Mouse (Mus musculus): ENCODE data around the gene Agap1. TPM values are rescaled to one million over a fixed set of nuclear protein-coding genes. Genes with fewer than 3 reads are reported as not detected.
A peak's percentile ranks its signal among the peaks of the same experiment; 100 is the strongest.

Agap1 gene
- polyA plus RNA-seq, 1 experiment from 2014 or later = 8.7 TPM

DNA sequence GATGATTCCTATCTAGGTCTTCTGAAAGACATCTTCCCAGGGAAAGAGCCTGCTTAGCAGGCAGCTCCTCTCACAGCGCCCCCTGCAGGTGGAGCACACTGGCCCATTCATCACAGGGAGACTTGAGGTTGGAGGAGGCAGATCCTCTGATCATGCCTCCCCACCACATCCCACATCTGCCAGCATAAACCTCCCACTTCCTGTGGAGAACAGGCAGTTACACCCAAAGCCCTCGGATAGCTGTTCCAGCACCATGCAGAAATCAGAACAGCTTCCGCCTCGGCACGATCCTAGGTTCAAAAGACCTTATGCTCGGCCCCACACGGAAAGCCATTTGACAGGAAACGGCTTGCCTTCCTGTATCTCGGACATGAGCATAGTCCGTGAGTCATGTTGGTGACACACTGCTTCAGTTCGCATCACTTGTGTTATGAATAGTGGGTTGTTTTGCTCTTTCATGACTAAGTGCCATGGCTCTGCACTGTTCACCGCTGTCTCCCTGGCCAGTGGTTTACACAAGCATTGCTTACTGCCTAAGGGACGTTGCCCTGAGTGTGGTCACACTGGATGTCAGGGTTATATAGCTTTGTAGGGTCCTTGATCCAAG lies 276.1 kb downstream of the Agap1 start:
- TF ChIP-seq CTCF (IDR thresholded peaks at IDR 0.05) (peak; percentile 78), EP300 (IDR thresholded peaks at IDR 0.05) (peak; percentile 29; the same call in 1 of the 2 replicates)
- H3K4me2 ChIP-seq (replicated peaks; ENCODE audit: low read depth, low read length) = no peak overlapping the region
- no peak overlapping the region for H3K27ac ChIP-seq (ENCODE audit: low read length)
- H3K4me1 ChIP-seq (ENCODE audit: insufficient read depth, low read depth, low read length) = no peaks in the 10 kb centered on the region
- DNase-seq (ENCODE audit: low spot score) (peak; percentile 51), ATAC-seq (peak; percentile 88)
- no peaks in the 10 kb centered on the region for H3K27me3 ChIP-seq (replicated peaks; ENCODE audit: insufficient read depth, low read length)
- H3K9me3 ChIP-seq (ENCODE audit: low read length) = no peaks in the 10 kb centered on the region
- H3K4me3 ChIP-seq (ENCODE audit: low read depth, low read length) = no peak overlapping the region
- no peak overlapping the region for H3K9ac ChIP-seq (replicated peaks; ENCODE audit: low read depth)
- WGBS = 64% methylated on average over 13 of the region's 13 CpGs
- no peaks in the 10 kb centered on the region for H3K36me3 ChIP-seq (ENCODE audit: insufficient read depth, low read length)

DNA sequence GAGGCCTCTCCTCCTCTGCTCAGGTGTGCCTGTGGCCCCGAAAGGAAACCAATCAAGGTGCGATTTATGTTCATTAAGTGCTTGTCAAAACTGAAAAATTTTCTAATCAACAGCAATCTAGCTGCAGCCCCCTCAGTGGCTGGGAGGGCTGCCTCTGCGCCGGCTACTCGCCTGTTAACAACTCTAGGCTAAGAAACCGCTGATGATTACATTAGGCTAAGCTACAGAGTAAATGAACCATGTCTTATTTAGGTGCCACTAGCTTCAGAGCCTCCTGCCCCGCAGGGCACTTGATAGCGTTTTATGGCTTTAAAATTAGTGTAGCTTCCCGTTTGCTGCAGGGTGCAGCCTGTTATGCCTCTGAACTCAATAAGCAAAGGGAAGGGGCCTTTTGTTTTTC lies 279.8 kb downstream of the Agap1 start:
- TF ChIP-seq CTCF (IDR thresholded peaks at IDR 0.05) (no peak), EP300 (IDR thresholded peaks at IDR 0.05) (no peak)
- H3K27ac ChIP-seq (ENCODE audit: low read length) = no peak overlapping the region
- DNase-seq (ENCODE audit: low spot score) = no peak
- no peak overlapping the region for H3K9ac ChIP-seq (replicated peaks; ENCODE audit: low read depth)
- no peaks in the 10 kb centered on the region for H3K4me1 ChIP-seq (ENCODE audit: insufficient read depth, low read depth, low read length)
- 81% methylated on average over 9 of the region's 9 CpGs for WGBS
- H3K9me3 ChIP-seq (ENCODE audit: low read length) = no peaks in the 10 kb centered on the region
- no peak overlapping the region for H3K4me3 ChIP-seq (ENCODE audit: low read depth, low read length)
- H3K4me2 ChIP-seq (replicated peaks; ENCODE audit: low read depth, low read length) = no peak overlapping the region
- H3K36me3 ChIP-seq (ENCODE audit: insufficient read depth, low read length) = no peaks in the 10 kb centered on the region
- ATAC-seq = no peak
- H3K27me3 ChIP-seq (replicated peaks; ENCODE audit: insufficient read depth, low read length) = no peaks in the 10 kb centered on the region

DNA sequence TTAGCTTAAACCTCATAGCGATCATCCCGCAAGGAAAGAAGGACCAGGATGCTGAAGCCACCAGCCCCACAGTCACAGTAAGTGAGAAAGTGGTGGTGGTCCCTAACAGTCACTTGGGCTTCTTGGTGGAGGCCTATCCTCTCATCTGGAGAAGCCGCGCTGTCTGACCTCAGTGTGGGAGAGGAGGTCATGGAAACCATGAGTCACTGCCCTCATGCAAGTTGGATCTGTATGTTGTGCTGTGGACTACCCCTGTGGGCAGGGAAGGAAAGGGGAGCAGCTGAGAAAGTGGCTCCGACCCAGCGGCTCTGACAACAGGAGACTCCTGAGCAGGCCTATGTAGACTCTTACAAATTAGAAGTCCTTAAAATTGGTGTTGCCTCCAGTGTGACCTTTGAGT lies 280.5 kb downstream of the Agap1 start:
- WGBS = 93% methylated on average over 6 of the region's 6 CpGs
- Histone ChIP-seq H3K9ac (replicated peaks; ENCODE audit: low read depth) (no peak overlapping the region), H3K36me3 (ENCODE audit: insufficient read depth, low read length) (no peaks in the 10 kb centered on the region), H3K4me2 (replicated peaks; ENCODE audit: low read depth, low read length) (no peak overlapping the region), H3K27me3 (replicated peaks; ENCODE audit: insufficient read depth, low read length) (no peaks in the 10 kb centered on the region), H3K4me1 (ENCODE audit: insufficient read depth, low read depth, low read length) (no peaks in the 10 kb centered on the region), H3K27ac (ENCODE audit: low read length) (no peak overlapping the region), H3K4me3 (ENCODE audit: low read depth, low read length) (no peak overlapping the region), H3K9me3 (ENCODE audit: low read length) (no peaks in the 10 kb centered on the region)
- no peak for TF ChIP-seq CTCF (IDR thresholded peaks at IDR 0.05)
- no peak for TF ChIP-seq EP300 (IDR thresholded peaks at IDR 0.05)
- DNase-seq (ENCODE audit: low spot score) = no peak
- no peak for ATAC-seq

DNA sequence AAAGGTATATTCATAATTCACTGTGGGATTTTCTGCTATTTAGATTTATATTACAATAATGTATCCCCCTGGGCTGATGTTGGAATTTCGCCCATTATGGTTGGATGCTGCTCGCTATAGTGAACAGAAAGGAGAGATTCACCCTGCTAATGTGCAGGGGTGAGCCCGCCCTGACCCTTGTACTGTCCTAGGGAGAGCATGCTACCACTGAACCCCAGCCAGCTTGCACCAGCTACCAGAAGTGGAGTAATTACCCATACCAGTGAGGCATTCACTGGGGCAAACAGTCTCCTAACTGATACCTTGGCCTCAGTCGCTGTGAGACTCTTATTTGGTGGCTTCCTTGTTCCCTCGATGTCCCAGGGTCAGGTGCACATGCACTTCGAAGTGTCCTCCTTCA lies 281.4 kb downstream of the Agap1 start:
- Histone ChIP-seq H3K9me3 (ENCODE audit: low read length) (no peaks in the 10 kb centered on the region), H3K4me3 (ENCODE audit: low read depth, low read length) (no peak overlapping the region), H3K4me1 (ENCODE audit: insufficient read depth, low read depth, low read length) (no peaks in the 10 kb centered on the region), H3K36me3 (ENCODE audit: insufficient read depth, low read length) (no peaks in the 10 kb centered on the region), H3K9ac (replicated peaks; ENCODE audit: low read depth) (no peak overlapping the region), H3K27ac (ENCODE audit: low read length) (no peak overlapping the region), H3K4me2 (replicated peaks; ENCODE audit: low read depth, low read length) (no peak overlapping the region), H3K27me3 (replicated peaks; ENCODE audit: insufficient read depth, low read length) (no peaks in the 10 kb centered on the region)
- WGBS = 96% methylated on average over 6 of the region's 6 CpGs
- ATAC-seq (no peak), DNase-seq (ENCODE audit: low spot score) (no peak)
- no peak for TF ChIP-seq CTCF (IDR thresholded peaks at IDR 0.05)
- TF ChIP-seq EP300 (IDR thresholded peaks at IDR 0.05) = no peak

DNA sequence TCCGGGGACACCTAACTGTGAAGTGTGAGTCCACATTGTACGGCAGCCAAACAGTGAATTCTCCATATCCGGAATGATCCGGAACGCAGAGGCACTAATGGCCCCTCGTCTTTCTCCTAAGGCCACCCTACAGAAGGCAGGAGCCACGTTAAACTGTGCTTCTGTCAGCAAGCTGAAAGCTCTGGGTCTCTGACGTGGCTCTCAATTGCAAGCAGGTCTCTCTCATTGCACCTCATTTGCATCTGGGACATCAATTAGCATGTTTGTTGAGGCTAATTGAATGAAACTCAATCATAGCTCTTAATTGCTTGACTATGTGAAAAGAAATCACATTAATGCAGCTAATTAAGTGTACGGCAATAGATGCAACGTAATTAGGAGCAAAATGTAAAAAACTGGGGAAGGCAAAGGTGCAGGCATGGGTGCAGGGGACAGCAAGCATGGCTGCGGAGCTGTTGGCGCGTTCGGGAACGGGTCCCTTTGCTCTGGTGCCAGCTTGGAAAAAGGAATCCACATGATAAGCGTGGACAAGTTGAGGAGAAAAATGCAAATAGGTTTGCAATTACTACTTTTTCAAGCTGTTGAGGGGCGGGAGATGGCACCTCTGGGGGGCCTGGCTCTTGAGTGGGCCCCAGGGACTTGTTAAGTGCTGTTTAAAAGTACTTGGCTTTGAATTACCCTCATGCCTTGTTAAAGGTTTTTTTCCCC lies 284.6 kb downstream of the Agap1 start:
- H3K4me1 ChIP-seq (ENCODE audit: insufficient read depth, low read depth, low read length) = no peaks in the 10 kb centered on the region
- DNase-seq (ENCODE audit: low spot score) (peak; percentile 28), ATAC-seq (no peak)
- H3K27me3 ChIP-seq (replicated peaks; ENCODE audit: insufficient read depth, low read length) = no peaks in the 10 kb centered on the region
- WGBS = 54% methylated on average over 17 of the region's 17 CpGs
- no peak overlapping the region for H3K4me3 ChIP-seq (ENCODE audit: low read depth, low read length)
- H3K36me3 ChIP-seq (ENCODE audit: insufficient read depth, low read length) = no peaks in the 10 kb centered on the region
- no peak overlapping the region for H3K4me2 ChIP-seq (replicated peaks; ENCODE audit: low read depth, low read length)
- H3K9me3 ChIP-seq (ENCODE audit: low read length) = no peaks in the 10 kb centered on the region
- TF ChIP-seq EP300 (IDR thresholded peaks at IDR 0.05) = no peak
- H3K9ac ChIP-seq (replicated peaks; ENCODE audit: low read depth) = no peak overlapping the region
- H3K27ac ChIP-seq (ENCODE audit: low read length) = no peak overlapping the region

DNA sequence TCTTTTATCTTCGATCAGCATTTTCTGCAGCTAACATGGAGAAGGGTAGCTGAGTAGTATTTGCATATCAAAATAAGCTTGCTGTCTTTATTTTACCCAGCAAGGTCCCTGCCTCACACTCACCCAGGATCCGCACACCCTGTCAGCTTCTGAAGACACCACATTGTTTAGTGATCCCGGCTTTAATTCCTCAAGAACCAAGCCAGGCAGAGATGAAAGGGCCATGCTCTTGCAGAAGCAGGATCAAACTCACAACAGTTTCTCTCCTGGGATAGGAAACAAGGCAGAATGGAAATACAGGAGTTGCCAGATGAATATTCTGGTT lies 285.1 kb downstream of the Agap1 start:
- ATAC-seq = no peak

More for the DNA sequence above, 285.1 kb downstream of the Agap1 start:
- Histone ChIP-seq H3K9me3 (ENCODE audit: low read length) (no peaks in the 10 kb centered on the region), H3K27me3 (replicated peaks; ENCODE audit: insufficient read depth, low read length) (no peaks in the 10 kb centered on the region), H3K9ac (replicated peaks; ENCODE audit: low read depth) (no peak overlapping the region), H3K27ac (ENCODE audit: low read length) (no peak overlapping the region), H3K4me1 (ENCODE audit: insufficient read depth, low read depth, low read length) (no peaks in the 10 kb centered on the region), H3K4me2 (replicated peaks; ENCODE audit: low read depth, low read length) (no peak overlapping the region), H3K36me3 (ENCODE audit: insufficient read depth, low read length) (no peaks in the 10 kb centered on the region), H3K4me3 (ENCODE audit: low read depth, low read length) (no peak overlapping the region)
- TF ChIP-seq EP300 (IDR thresholded peaks at IDR 0.05) = no peak
- TF ChIP-seq CTCF (IDR thresholded peaks at IDR 0.05) = no peak
- DNase-seq (ENCODE audit: low spot score) = no peak
- WGBS = 42% methylated on average over 3 of the region's 3 CpGs
